Mouse (Mus musculus) neural tube, embryonic 11.5 days (tissue): Measurements from ENCODE around the gene Gm49510. TPM values are rescaled to one million over a fixed set of nuclear protein-coding genes. Genes with fewer than 3 reads are reported as not detected.

Experiments
- ATAC-seq: fragments of 200-750 bp; cut with Nextera tagmentation; 2 replicates; pipeline ENCODE4 v1.8.0; 2017; ENCODE audit warnings: moderate number of reproducible peaks, mild to moderate bottlenecking, moderate TSS enrichment, moderate library complexity; ENCODE audit not compliant: insufficient read depth, low FRiP score, low TSS enrichment
- DNase-seq: peaks from one replicate; pipeline ENCODE4 v3.0.0-alpha.2; 2015; ENCODE audit warnings: low spot score
- H3K27ac ChIP-seq: fragments of 300-500 bp; sonication (generic); 2 replicates; pipeline ENCODE4 v1.5.1; 2014; ENCODE audit warnings: low read depth, mild to moderate bottlenecking, low read length
- H3K27me3 ChIP-seq: fragments of 300-500 bp; sonication (generic); 2 replicates; pipeline ENCODE4 v1.6.1; 2014; ENCODE audit warnings: mild to moderate bottlenecking, low read length, mixed read lengths; ENCODE audit not compliant: control insufficient read depth, insufficient read depth
- H3K36me3 ChIP-seq: fragments of 300-500 bp; sonication (generic); 2 replicates; pipeline ENCODE4 v1.6.1; 2014; ENCODE audit warnings: mild to moderate bottlenecking, low read length, moderate library complexity, mixed read lengths; ENCODE audit not compliant: control insufficient read depth, insufficient read depth
- H3K4me1 ChIP-seq: fragments of 300-500 bp; sonication (generic); 2 replicates; pipeline ENCODE4 v1.6.1; 2014; ENCODE audit warnings: low read length, mixed read lengths; ENCODE audit not compliant: control insufficient read depth, insufficient read depth
- H3K4me2 ChIP-seq: fragments of 300-500 bp; sonication (generic); 2 replicates; pipeline ENCODE4 v1.6.1; 2014; ENCODE audit warnings: low read depth, mild to moderate bottlenecking, moderate library complexity
- H3K4me3 ChIP-seq: fragments of 300-500 bp; sonication (generic); 2 replicates; pipeline ENCODE4 v1.5.1; 2014; ENCODE audit warnings: low read depth, low read length
- H3K9ac ChIP-seq: fragments of 300-500 bp; sonication (generic); 2 replicates; pipeline ENCODE4 v1.6.1; 2014; ENCODE audit warnings: mild to moderate bottlenecking, low read length
- H3K9me3 ChIP-seq: fragments of 300-500 bp; sonication (generic); 2 replicates; pipeline ENCODE4 v1.6.1; 2016; ENCODE audit warnings: low read length; ENCODE audit not compliant: control insufficient read depth
- WGBS: fragments of 180-500 bp; shearing (Covaris S2); extraction: QIAGEN DNeasy Blood & Tissue Kit; methylation state at CpG from one replicate; pipeline ENCODE4 v1.1.7; 2014; 5-methylcytosine and 5-hydroxymethylcytosine counted together
- polyA plus RNA-seq: library from polyadenylated mRNA; unstranded; fragments of >200 nt; fragmentation: Nextera tagmentation; extraction: Ambion mirVana; gene quantifications from 2 replicates; pipeline ENCODE4 v1.2.1, GENCODE M21; 2014

Gm49510 gene
- polyA plus RNA-seq, 1 experiment from 2014 or later: 0.27 TPM

DNA sequence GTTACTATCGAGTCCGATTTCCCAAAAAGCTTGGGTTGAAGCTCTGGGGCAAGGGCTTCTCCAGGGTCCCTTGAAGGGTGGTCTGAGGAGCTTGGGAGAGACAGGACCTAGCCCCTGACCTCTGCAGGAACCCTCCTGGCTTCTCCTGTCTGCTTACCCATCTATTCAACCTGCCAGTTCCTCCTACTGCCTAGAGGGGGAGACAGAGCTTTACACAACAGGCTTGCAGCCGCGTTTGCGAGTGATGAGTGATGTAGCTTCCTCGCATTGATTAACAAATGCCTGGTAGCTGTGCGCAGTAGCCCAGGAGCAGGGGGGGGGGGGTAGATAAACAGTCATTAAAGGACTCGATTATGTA is 16.2 kb downstream of the Gm49510 start:
- peaks cover 6% of the 10 kb centered on the region for H3K36me3 ChIP-seq
- H3K27ac ChIP-seq: no peak overlapping the region
- DNase-seq (peak; percentile 75), ATAC-seq (no peak)
- no peaks in the 10 kb centered on the region for H3K9me3 ChIP-seq
- peak overlapping the region; percentile 97 for H3K4me2 ChIP-seq
- H3K27me3 ChIP-seq: no peaks in the 10 kb centered on the region
- 5% methylated on average over 8 of the region's 8 CpGs for WGBS
- peaks cover 20% of the 10 kb centered on the region for H3K4me1 ChIP-seq
- H3K4me3 ChIP-seq: peak overlapping the region; percentile 75
- H3K9ac ChIP-seq: peak overlapping the region; percentile 49; the same call in 1 of the 2 replicates

- ATAC-seq (no peak), DNase-seq (peak; percentile 30)
- peak overlapping the region; percentile 97 for H3K4me2 ChIP-seq
- no peak overlapping the region; the same call in 1 of the 2 replicates for H3K27ac ChIP-seq
- peaks cover 6% of the 10 kb centered on the region for H3K36me3 ChIP-seq
- no peaks in the 10 kb centered on the region for H3K9me3 ChIP-seq
- peak overlapping the region; percentile 75 for H3K4me3 ChIP-seq
- H3K4me1 ChIP-seq: peaks cover 20% of the 10 kb centered on the region
- 51% methylated on average over 12 of the region's 12 CpGs for WGBS
- H3K27me3 ChIP-seq: no peaks in the 10 kb centered on the region
- H3K9ac ChIP-seq: peak overlapping the region; percentile 49
Measured at GRCm38 (mm10) chr15:78916052-78916826, 16.8 kb downstream of the Gm49510 start.

- peaks cover 6% of the 10 kb centered on the region for H3K36me3 ChIP-seq
- WGBS: 91% methylated on average over 23 of the region's 23 CpGs
- H3K9me3 ChIP-seq: no peaks in the 10 kb centered on the region
- H3K4me2 ChIP-seq: no peak overlapping the region
- no peak overlapping the region for H3K27ac ChIP-seq
- H3K27me3 ChIP-seq: no peaks in the 10 kb centered on the region
- DNase-seq (no peak), ATAC-seq (no peak)
- H3K9ac ChIP-seq: no peak overlapping the region
- peaks cover 20% of the 10 kb centered on the region for H3K4me1 ChIP-seq
- H3K4me3 ChIP-seq: no peak overlapping the region
Measured at GRCm38 (mm10) chr15:78918126-78918525, 18.7 kb downstream of the Gm49510 start.

DNA sequence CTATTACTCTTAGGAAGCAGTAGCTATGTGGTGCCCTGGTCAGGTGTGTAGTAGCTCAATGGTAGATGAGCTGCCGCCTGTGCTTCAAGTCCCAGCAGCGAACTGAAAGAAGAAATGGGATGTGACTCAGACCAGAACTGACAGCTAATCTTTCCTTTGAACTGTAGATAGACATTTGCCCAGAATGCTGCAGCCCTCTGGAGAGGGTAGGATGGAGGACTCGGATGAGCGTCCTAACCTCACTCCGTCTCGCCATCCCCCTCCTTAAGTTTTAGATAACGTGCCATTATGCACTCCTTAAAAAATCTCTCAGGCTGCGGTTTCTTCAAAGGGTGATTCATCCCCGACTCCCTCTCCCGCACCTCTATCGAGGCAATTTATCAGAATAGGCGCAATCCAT is 20.4 kb downstream of the Gm49510 start:
- H3K27ac ChIP-seq: no peak overlapping the region
- no peak overlapping the region for H3K9ac ChIP-seq
- H3K4me2 ChIP-seq: no peak overlapping the region
- DNase-seq (no peak), ATAC-seq (no peak)
- WGBS: 81% methylated on average over 12 of the region's 12 CpGs
- H3K4me3 ChIP-seq: no peak overlapping the region
- H3K36me3 ChIP-seq: peaks cover 6% of the 10 kb centered on the region
- no peaks in the 10 kb centered on the region for H3K27me3 ChIP-seq
- H3K4me1 ChIP-seq: peaks cover 17% of the 10 kb centered on the region
- H3K9me3 ChIP-seq: no peaks in the 10 kb centered on the region

DNA sequence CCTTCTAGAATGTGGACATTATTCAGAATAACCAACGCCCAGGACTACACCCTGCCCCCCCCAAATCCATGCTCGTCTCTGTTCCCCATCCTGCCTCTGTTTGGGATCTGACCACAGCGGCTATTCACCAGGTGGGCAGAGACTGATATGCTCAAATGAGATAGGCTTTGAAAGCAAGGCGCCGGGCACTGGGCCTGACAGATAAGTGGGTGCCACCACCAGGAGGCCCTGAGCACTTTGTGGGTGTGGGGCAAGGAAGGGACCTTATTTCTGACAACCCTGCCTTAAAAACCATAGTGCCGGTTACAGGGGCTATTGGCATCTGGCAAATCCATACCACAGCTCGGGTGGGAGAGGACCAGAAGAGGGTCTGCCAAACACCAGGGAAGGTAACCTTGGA is 23.2 kb downstream of the Gm49510 start:
- no peak overlapping the region for H3K4me3 ChIP-seq
- H3K9ac ChIP-seq: no peak overlapping the region
- H3K9me3 ChIP-seq: no peaks in the 10 kb centered on the region
- 90% methylated on average over 7 of the region's 7 CpGs for WGBS
- DNase-seq (no peak), ATAC-seq (no peak)
- H3K4me2 ChIP-seq: no peak overlapping the region
- peaks cover 18% of the 10 kb centered on the region for H3K4me1 ChIP-seq
- H3K36me3 ChIP-seq: peaks cover 6% of the 10 kb centered on the region
- peaks cover 4% of the 10 kb centered on the region; the same call in 1 of the 2 replicates for H3K27me3 ChIP-seq
- H3K27ac ChIP-seq: no peak overlapping the region

GRCm38 (mm10) chr15:78923585-78923984 is 24.1 kb downstream of the Gm49510 start:
- Histone ChIP-seq H3K9me3 (no peaks in the 10 kb centered on the region), H3K36me3 (no peaks in the 10 kb centered on the region), H3K4me2 (no peak overlapping the region), H3K27ac (no peak overlapping the region), H3K27me3 (peaks cover 4% of the 10 kb centered on the region; the same call in 1 of the 2 replicates), H3K9ac (no peak overlapping the region), H3K4me3 (no peak overlapping the region), H3K4me1 (peaks cover 23% of the 10 kb centered on the region)
- no peak for DNase-seq
- ATAC-seq: no peak
- WGBS: 61% methylated on average over 6 of the region's 6 CpGs

DNA sequence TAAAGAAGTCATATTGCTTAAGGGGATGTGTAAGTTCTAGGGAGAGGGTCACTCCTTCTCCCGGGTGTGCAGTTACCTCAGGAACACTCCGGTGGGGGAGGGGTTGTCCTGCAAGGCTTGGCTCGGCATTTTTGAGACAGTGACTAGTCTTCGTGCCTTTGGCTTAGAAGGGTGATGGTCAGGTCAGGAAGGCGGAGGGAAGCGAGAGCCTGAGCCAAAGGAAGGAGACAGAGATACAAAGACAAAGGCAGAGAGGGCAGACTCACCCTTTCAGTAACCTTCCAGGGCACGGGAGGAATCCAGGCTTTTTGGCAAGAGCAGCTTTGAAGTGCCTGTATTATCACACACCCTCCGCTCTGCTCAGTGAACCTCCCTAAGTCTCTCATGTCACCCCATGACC is 25.7 kb downstream of the Gm49510 start:
- no peak for DNase-seq
- Histone ChIP-seq H3K9ac (peak overlapping the region; percentile 6; the same call in 1 of the 2 replicates), H3K4me1 (peaks cover 23% of the 10 kb centered on the region), H3K36me3 (no peaks in the 10 kb centered on the region), H3K4me3 (no peak overlapping the region), H3K27ac (no peak overlapping the region), H3K9me3 (no peaks in the 10 kb centered on the region), H3K4me2 (no peak overlapping the region), H3K27me3 (peaks cover 4% of the 10 kb centered on the region; the same call in 1 of the 2 replicates)
- WGBS: 34% methylated on average over 8 of the region's 8 CpGs
- ATAC-seq: no peak

DNA sequence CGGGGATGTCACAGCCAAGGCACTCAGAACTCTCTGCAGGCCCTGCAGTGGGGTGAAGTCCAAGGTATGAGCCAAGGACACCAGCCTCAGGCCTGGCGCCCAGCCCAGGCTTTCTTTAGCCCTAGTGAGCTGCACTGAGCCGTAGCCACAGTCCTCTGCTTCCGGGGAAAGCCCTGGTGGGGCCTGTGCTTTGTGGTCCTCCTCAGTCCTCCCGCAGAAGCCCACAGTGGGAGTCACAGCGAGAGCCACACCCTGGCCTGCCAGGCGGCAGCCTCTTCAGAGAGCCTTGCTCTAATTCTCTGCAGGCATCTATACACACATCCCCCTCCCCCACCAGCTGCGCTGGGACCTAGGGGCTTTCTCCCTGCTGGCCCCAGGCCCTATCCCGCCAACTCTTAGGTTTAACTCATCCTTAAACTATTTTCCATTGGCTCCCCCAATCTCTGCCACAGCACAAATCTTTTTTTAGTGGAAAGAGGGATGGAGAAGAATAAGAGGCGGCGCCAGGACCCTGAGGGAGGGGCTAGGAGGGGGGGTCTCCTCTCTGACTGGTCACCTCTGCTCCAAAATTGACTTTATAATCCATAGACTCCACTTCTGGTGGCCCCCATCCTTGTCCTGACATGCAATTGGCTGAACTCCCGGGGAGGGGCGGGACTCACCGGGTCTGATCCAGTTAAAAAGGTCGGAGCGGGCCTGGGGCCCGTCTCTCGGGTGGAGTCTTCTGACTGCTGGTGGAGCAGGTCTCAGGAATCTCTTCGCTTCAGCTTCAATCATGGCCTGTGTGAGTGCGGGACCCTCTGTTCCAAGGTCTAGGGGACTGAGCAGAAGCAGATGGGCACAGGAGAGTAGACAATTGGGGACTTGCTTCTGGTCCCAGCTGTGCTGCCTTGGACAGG is 26.8 kb downstream of the Gm49510 start, which contains the start of gene Lgals1:
TSS of gene Lgals1 (plus strand) at position 705 of the 899 bp plus-strand sequence.
- Histone ChIP-seq H3K27ac (peak within 1 kb of the TSS; percentile 62; the same call in 1 of the 2 replicates), H3K4me2 (peak within 1 kb of the TSS; percentile 57), H3K27me3 (peaks cover 4% of the 10 kb centered on the region; the same call in 1 of the 2 replicates), H3K9me3 (no peaks in the 10 kb centered on the region), H3K9ac (peak within 1 kb of the TSS; percentile 20), H3K36me3 (no peaks in the 10 kb centered on the region), H3K4me1 (peaks cover 23% of the 10 kb centered on the region), H3K4me3 (peak within 1 kb of the TSS; percentile 30)
- DNase-seq (peak; percentile 83), ATAC-seq (no peak)
- WGBS: 8% methylated on average over 20 of the region's 20 CpGs
